Mouse (Mus musculus) hindbrain, embryonic 16.5 days (tissue): ENCODE measurements at regions not wholly inside any gene's neighbourhood (a gene's known extent, or its start where the extent isn't known, plus 50 kb on each side); places are given as distances from the start of the nearest gene placed in this dataset.
A peak's percentile ranks its signal among the peaks of the same experiment; 100 is the strongest.

ENCODE experiments used
- ATAC-seq: fragments of 200-750 bp; cut with Nextera tagmentation; 2 replicates; pipeline ENCODE4 v1.8.0; 2017; ENCODE audit warnings: moderate TSS enrichment, moderate library complexity
- H3K27ac ChIP-seq: fragments of 300-500 bp; sonication (generic); 2 replicates; pipeline ENCODE4 v1.5.1; 2014; ENCODE audit warnings: low read depth, mild to moderate bottlenecking, control low read depth, low read length, moderate library complexity
- H3K27me3 ChIP-seq: fragments of 300-500 bp; sonication (generic); replicated peaks from 2 replicates; pipeline ENCODE4 v1.6.1; 2014; ENCODE audit warnings: low read length; ENCODE audit not compliant: control insufficient read depth, insufficient read depth
- H3K36me3 ChIP-seq: fragments of 300-500 bp; sonication (generic); 2 replicates; pipeline ENCODE4 v1.6.1; 2014; ENCODE audit warnings: mild to moderate bottlenecking, low read length, moderate library complexity, mixed read lengths; ENCODE audit not compliant: control insufficient read depth, insufficient read depth
- H3K4me1 ChIP-seq: fragments of 300-500 bp; sonication (generic); 2 replicates; pipeline ENCODE4 v1.6.1; 2014; ENCODE audit warnings: low read depth, low read length; ENCODE audit not compliant: control insufficient read depth, insufficient read depth
- H3K4me2 ChIP-seq: fragments of 300-500 bp; sonication (generic); 2 replicates; pipeline ENCODE4 v1.6.1; 2014; ENCODE audit warnings: mild to moderate bottlenecking, low read length, control low read depth, moderate library complexity
- H3K4me3 ChIP-seq: fragments of 300-500 bp; sonication (generic); 2 replicates; pipeline ENCODE4 v1.5.1; 2014; ENCODE audit warnings: mild to moderate bottlenecking, low read length, control low read depth, moderate library complexity
- H3K9ac ChIP-seq: fragments of 300-500 bp; sonication (generic); 2 replicates; pipeline ENCODE4 v1.6.1; 2014; ENCODE audit warnings: low read depth, mild to moderate bottlenecking, control low read depth, low read length, moderate library complexity
- H3K9me3 ChIP-seq: fragments of 300-500 bp; sonication (generic); 2 replicates; pipeline ENCODE4 v1.6.1; 2014; ENCODE audit warnings: mild to moderate bottlenecking, low read length, moderate library complexity; ENCODE audit not compliant: control insufficient read depth
- WGBS: fragments of 180-500 bp; shearing (Covaris S2); extraction: QIAGEN DNeasy Blood & Tissue Kit; methylation state at CpG from one replicate; pipeline ENCODE4 v1.1.7; 2014; 5-methylcytosine and 5-hydroxymethylcytosine counted together

DNA sequence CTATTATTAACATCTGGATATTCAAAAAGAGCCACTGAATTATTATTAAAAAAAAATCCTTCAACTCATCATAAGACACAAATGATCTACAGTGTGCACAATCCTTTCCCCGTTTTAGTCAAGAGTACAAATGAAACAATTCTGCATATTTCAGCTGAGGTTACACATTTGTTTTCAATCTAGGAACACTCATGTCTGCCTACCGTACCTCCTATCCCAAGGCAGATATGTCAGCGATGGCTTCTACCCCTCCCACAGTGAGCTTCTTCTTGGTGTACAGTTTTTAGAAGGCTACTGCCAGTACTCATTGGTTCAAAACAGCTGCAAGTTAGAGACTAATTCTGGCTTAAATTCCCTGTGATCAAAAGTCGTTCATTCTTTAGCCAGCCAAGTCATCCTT, 382.7 kb upstream of the Npvf start:
- H3K36me3 ChIP-seq = no peaks in the 10 kb centered on the region
- 62% methylated on average over 4 of the region's 4 CpGs for WGBS
- H3K9me3 ChIP-seq = no peaks in the 10 kb centered on the region
- H3K4me1 ChIP-seq = peaks cover 2% of the 10 kb centered on the region; the same call in 1 of the 2 replicates
- H3K27ac ChIP-seq = no peak overlapping the region
- H3K27me3 ChIP-seq = no peaks in the 10 kb centered on the region
- H3K9ac ChIP-seq = no peak overlapping the region
- no peak overlapping the region for H3K4me2 ChIP-seq
- H3K4me3 ChIP-seq = no peak overlapping the region
- no peak for ATAC-seq

GRCm38 (mm10) chr6:51039486-51040180, 385.4 kb upstream of the Npvf start:
- no peak overlapping the region for H3K9ac ChIP-seq
- H3K4me2 ChIP-seq = no peak overlapping the region
- WGBS = 83% methylated on average over 20 of the region's 20 CpGs
- ATAC-seq = no peak
- H3K36me3 ChIP-seq = no peaks in the 10 kb centered on the region
- H3K4me1 ChIP-seq = peaks cover 2% of the 10 kb centered on the region; the same call in 1 of the 2 replicates
- H3K9me3 ChIP-seq = no peaks in the 10 kb centered on the region
- H3K27ac ChIP-seq = no peak overlapping the region
- H3K4me3 ChIP-seq = no peak overlapping the region
- H3K27me3 ChIP-seq = no peaks in the 10 kb centered on the region

DNA sequence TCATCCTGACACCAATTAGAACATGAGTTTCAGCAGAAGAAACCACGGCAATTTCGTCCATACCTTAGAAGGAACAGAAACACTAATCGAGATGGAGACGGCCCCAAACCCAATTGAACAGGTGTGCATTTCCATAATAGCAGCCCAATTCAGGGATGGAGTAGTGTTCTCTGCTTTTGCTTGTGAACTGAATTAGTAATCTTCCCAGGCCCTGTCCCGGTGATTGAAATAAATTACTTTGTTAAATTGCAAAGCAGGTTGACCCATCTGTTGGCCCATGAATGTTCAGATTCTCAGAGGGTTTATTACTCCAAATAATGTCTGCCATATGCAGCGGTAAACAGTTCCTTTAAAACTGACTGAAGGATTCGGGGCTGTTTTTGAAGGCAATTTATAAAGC, 388.5 kb upstream of the Nfe2l3 start:
- Histone ChIP-seq H3K9ac (no peak overlapping the region), H3K4me3 (no peak overlapping the region), H3K4me1 (no peaks in the 10 kb centered on the region; the same call in 1 of the 2 replicates), H3K27ac (no peak overlapping the region), H3K9me3 (no peaks in the 10 kb centered on the region), H3K36me3 (no peaks in the 10 kb centered on the region), H3K27me3 (no peaks in the 10 kb centered on the region), H3K4me2 (no peak overlapping the region)
- 59% methylated on average over 7 of the region's 7 CpGs for WGBS
- ATAC-seq = no peak

GRCm38 (mm10) chr6:51044873-51045272, 387.6 kb upstream of the Nfe2l3 start:
- no peaks in the 10 kb centered on the region for H3K27me3 ChIP-seq
- no peak overlapping the region for H3K4me3 ChIP-seq
- H3K36me3 ChIP-seq = no peaks in the 10 kb centered on the region
- no peak for ATAC-seq
- no peaks in the 10 kb centered on the region; the same call in 1 of the 2 replicates for H3K4me1 ChIP-seq
- no peaks in the 10 kb centered on the region for H3K9me3 ChIP-seq
- no peak overlapping the region for H3K9ac ChIP-seq
- no peak overlapping the region for H3K27ac ChIP-seq
- no peak overlapping the region for H3K4me2 ChIP-seq
- WGBS = 60% methylated on average over 14 of the region's 14 CpGs

DNA sequence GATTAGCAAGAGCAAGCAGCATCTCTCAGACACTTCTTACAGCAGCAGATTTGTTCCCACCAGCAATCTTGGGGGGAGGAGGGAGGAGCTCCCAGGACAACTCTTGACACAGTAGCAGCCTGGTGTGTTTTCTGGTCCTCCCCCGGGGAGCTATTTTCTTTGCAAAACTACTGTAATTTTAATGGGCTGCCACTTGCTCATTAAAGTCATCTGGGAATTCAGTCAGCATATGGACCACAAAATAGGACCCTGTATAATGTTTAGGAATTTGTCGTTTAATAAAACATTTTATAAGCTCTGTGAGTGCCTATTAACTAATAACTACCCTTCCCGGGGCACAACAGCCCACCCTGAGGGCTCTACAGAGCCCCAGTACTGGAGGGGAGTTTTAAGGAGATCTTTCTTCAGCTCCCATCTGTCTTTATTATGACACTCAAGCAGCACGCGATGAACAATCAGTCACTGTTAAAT, 380.0 kb upstream of the Nfe2l3 start:
- 0 out of 2 replicates have a peak, but pooled peaks have one; percentile 50 for ATAC-seq
- Histone ChIP-seq H3K9ac (no peak overlapping the region), H3K4me3 (no peak overlapping the region), H3K36me3 (no peaks in the 10 kb centered on the region), H3K4me1 (peaks cover 5% of the 10 kb centered on the region), H3K9me3 (no peaks in the 10 kb centered on the region), H3K27ac (no peak overlapping the region), H3K4me2 (no peak overlapping the region), H3K27me3 (no peaks in the 10 kb centered on the region)
- WGBS = 27% methylated on average over 5 of the region's 5 CpGs

DNA sequence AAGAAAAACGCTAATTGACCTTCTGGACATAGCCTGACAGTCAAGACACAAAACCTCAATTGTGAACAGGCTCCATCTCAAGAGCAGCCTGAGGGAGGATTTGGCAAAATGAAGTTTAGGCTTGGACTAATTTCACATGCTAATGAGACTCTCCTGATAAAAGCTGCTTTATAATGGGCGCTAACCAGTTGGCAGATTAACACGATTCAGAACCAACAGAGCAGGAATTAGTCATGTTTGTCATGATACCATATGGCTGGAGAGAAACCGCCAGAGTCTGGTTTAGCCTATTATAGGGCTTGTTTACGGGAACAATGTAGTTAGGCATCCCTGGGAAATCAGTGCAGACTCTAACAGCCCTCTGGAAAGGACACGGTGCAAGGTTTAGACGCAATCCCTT, 375.2 kb upstream of the Nfe2l3 start:
- H3K36me3 ChIP-seq = no peaks in the 10 kb centered on the region
- WGBS = 19% methylated on average over 7 of the region's 7 CpGs
- H3K9me3 ChIP-seq = no peaks in the 10 kb centered on the region
- ATAC-seq = peak; percentile 84
- no peak overlapping the region for H3K4me2 ChIP-seq
- peaks cover 8% of the 10 kb centered on the region for H3K4me1 ChIP-seq
- no peaks in the 10 kb centered on the region for H3K27me3 ChIP-seq
- peak overlapping the region; percentile 48; the same call in 1 of the 2 replicates for H3K27ac ChIP-seq
- H3K9ac ChIP-seq = no peak overlapping the region
- H3K4me3 ChIP-seq = no peak overlapping the region

- Histone ChIP-seq H3K27ac (peak overlapping the region; percentile 26; the same call in 1 of the 2 replicates), H3K4me2 (no peak overlapping the region), H3K36me3 (no peaks in the 10 kb centered on the region), H3K9ac (no peak overlapping the region), H3K4me1 (peaks cover 6% of the 10 kb centered on the region), H3K9me3 (no peaks in the 10 kb centered on the region), H3K27me3 (no peaks in the 10 kb centered on the region), H3K4me3 (no peak overlapping the region)
- WGBS = 63% methylated on average over 7 of the region's 7 CpGs
- no peak for ATAC-seq
Measured at GRCm38 (mm10) chr6:51059923-51060847, 372.3 kb upstream of the Nfe2l3 start.

DNA sequence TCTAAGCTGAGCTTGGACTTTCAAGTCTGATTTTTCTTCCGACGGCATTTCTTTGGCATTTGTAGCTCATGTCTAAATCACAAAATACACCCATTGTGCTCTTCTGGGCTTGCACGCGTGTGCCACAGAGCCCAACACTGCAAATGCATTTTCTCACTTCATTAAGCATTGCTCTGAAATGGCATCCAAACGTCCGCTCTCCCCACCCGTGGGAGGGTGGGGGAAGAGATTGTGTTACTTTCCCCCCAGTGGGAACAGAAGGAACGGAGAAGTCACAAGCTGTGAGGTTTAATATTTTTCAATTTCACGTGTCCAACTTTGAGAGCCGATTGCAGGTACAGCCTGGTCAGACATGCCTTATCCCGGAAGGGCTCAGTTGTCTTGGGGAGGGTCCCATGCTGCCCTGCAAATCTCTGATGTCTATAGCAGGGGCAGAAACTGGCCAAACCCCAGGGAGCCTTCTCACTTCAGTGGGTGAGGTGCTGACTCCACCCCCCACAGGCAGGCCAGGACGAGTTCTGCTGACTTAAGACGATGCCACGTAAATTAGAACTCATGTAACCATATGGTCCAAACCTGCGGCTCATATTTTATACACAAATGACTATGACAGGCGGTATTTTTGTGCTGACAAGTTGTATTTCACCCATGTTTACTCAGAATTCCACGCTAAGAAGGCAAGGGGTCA, 371.5 kb upstream of the Nfe2l3 start:
- H3K9me3 ChIP-seq = no peaks in the 10 kb centered on the region
- no peaks in the 10 kb centered on the region for H3K36me3 ChIP-seq
- H3K4me1 ChIP-seq = peaks cover 6% of the 10 kb centered on the region
- ATAC-seq = no peak
- 0 out of 2 replicates have a peak overlapping the region, but pooled peaks have one; percentile 26 for H3K27ac ChIP-seq
- no peak overlapping the region for H3K4me2 ChIP-seq
- WGBS = 37% methylated on average over 17 of the region's 17 CpGs
- no peak overlapping the region for H3K9ac ChIP-seq
- H3K27me3 ChIP-seq = no peaks in the 10 kb centered on the region
- no peak overlapping the region for H3K4me3 ChIP-seq
